Mouse (Mus musculus): ENCODE data around the gene Myo18a.

GRCm38 (mm10) chr11:77719055-77719454, 44.0 kb upstream of the Myo18a start:
- TF ChIP-seq CEBPB (IDR thresholded peaks at IDR 0.05; ENCODE audit: low read depth) (no peak), MYOG (IDR thresholded peaks at IDR 0.05; ENCODE audit: control insufficient read depth, extremely low read depth, insufficient read length) (no peak), CTCF (IDR thresholded peaks at IDR 0.05; ENCODE audit: control insufficient read depth, insufficient read depth, insufficient read length) (no peak)
